ENCODE assay signal across 9 mouse cellular contexts in genomic region chr6:103674332-103674731, GRCm38 (mm10).
DNase-seq lines count a peak whose midpoint lies in the region; ATAC-seq and TF ChIP-seq lines count a peak whose summit lies in the region.
"Had no signal": no experiment of that assay in that cellular context is flagged by ENCODE, and none has a peak within 500 bp of the region (broad histone marks: within the 10 kb centered on the region; RNA-seq: fewer than 3 reads in every experiment).

No protein-coding gene starts in this region.

- ATAC-seq in forebrain, embryonic 14.5 days: no peak
- ATAC-seq in forebrain, embryonic 11.5 days (replicated peaks; ENCODE audit: low FRiP score): no peak

- peaks cover 8% of the 10 kb centered on the region for H3K4me1 ChIP-seq in forebrain, embryonic 14.5 days (ENCODE audit: control insufficient read depth, insufficient read depth, low read length)
- 0 out of 2 replicates have a peak, but pooled peaks cover 2% of the 10 kb centered on the region for H3K4me1 ChIP-seq in forebrain, embryonic 11.5 days (replicated peaks; ENCODE audit: control insufficient read depth, insufficient read depth, low read length)

- H3K27me3 ChIP-seq in forebrain, embryonic 14.5 days (replicated peaks; ENCODE audit: control insufficient read depth, insufficient read depth, low read length): no peaks in the 10 kb centered on the region
- H3K27me3 ChIP-seq in forebrain, embryonic 11.5 days (ENCODE audit: control insufficient read depth, insufficient read depth, low read length): no peaks in the 10 kb centered on the region
- H3K27me3 ChIP-seq: midbrain, embryonic 12.5 days had no signal

- intact Hi-C loops in left cerebral cortex, adult 2 months (cut with DNase I): loop anchor here (5.0 kb wide), 2 partner anchors 67 to 162 kb away; partner anchors contain the start of gene Chl1

- no peak overlapping the region for H3K9ac ChIP-seq in forebrain, embryonic 14.5 days (ENCODE audit: low read length)
- no peak overlapping the region for H3K9ac ChIP-seq in forebrain, embryonic 11.5 days (ENCODE audit: low read length)
- H3K9ac ChIP-seq: midbrain, embryonic 12.5 days had no signal

- H3K4me2 ChIP-seq in forebrain, embryonic 14.5 days (ENCODE audit: low read length): no peak overlapping the region
- H3K4me2 ChIP-seq in forebrain, embryonic 11.5 days (ENCODE audit: low read depth, low read length, severe bottlenecking): no peak overlapping the region
- H3K4me2 ChIP-seq: midbrain, embryonic 12.5 days had no signal

- TF ChIP-seq CTCF in left cerebral cortex, adult 2 months (IDR thresholded peaks at IDR 0.05): peak; percentile 10; the same call in 1 of the 2 replicates

- H3K36me3 ChIP-seq in forebrain, embryonic 14.5 days (ENCODE audit: control insufficient read depth, insufficient read depth, low read length): no peaks in the 10 kb centered on the region
- H3K36me3 ChIP-seq in forebrain, embryonic 11.5 days (ENCODE audit: control insufficient read depth, insufficient read depth, low read length): no peaks in the 10 kb centered on the region
- H3K36me3 ChIP-seq: midbrain, embryonic 12.5 days had no signal

- 43% methylated on average over 6 of the region's 6 CpGs for WGBS in forebrain, embryonic 14.5 days
- 68% methylated on average over 6 of the region's 6 CpGs for WGBS in forebrain, embryonic 11.5 days

- H3K4me3 ChIP-seq in forebrain, embryonic 14.5 days (ENCODE audit: low read depth, low read length): no peak overlapping the region
- H3K4me3 ChIP-seq in forebrain, embryonic 11.5 days (ENCODE audit: low read depth, low read length): no peak overlapping the region
- no peak overlapping the region for H3K4me3 ChIP-seq in left cerebral cortex, adult 2 months
- H3K4me3 ChIP-seq: midbrain, embryonic 12.5 days had no signal

- no peak overlapping the region for H3K27ac ChIP-seq in forebrain, embryonic 14.5 days (ENCODE audit: low read depth, low read length)
- no peak overlapping the region for H3K27ac ChIP-seq in forebrain, embryonic 11.5 days (ENCODE audit: low read depth, low read length)
- peak overlapping the region; percentile 29 for H3K27ac ChIP-seq in left cerebral cortex, adult 2 months
- H3K27ac ChIP-seq: midbrain, embryonic 12.5 days had no signal

- no peaks in the 10 kb centered on the region for H3K9me3 ChIP-seq in forebrain, embryonic 14.5 days (replicated peaks; ENCODE audit: control insufficient read depth, low read length)
- no peaks in the 10 kb centered on the region for H3K9me3 ChIP-seq in forebrain, embryonic 11.5 days (ENCODE audit: control insufficient read depth, low read length)
- H3K9me3 ChIP-seq: midbrain, embryonic 12.5 days had no signal

- peak; percentile 38 for DNase-seq in forebrain, embryonic 14.5 days (ENCODE audit: low spot score)
- DNase-seq in forebrain, embryonic 11.5 days (ENCODE audit: low spot score): no peak
- peak; percentile 9 for DNase-seq in urinary bladder, postnatal 25 days (ENCODE audit: low spot score)
- DNase-seq in urinary bladder, adult 2 months (ENCODE audit: low spot score): no peak
- peak; percentile 61 to 71 for DNase-seq in left cerebral cortex, adult 2 months (ENCODE audit: extremely low spot score in 1 of 2, low spot score in 2 of 2)
- peak; percentile 81 to 86 for DNase-seq in right cerebral cortex, postnatal 10 days (ENCODE audit: low spot score in 2 of 2)
- DNase-seq in adipocyte (ENCODE audit: low spot score): no peak
- no peak for DNase-seq in natural killer cell, adult 2 months (ENCODE audit: low spot score in 2 of 2)

Comparison
In these comparisons a context has a peak if more than half of its experiments do, and no peak if none do; other contexts are left out.
1. DNase-seq: peak in forebrain, embryonic 14.5 days (single experiment), urinary bladder, postnatal 25 days (single experiment), left cerebral cortex, adult 2 months (2 of 2) and right cerebral cortex, postnatal 10 days (2 of 2); none in forebrain, embryonic 11.5 days (single experiment), urinary bladder, adult 2 months (single experiment), adipocyte (single experiment) and natural killer cell, adult 2 months (0 of 2).